Mouse (Mus musculus): ENCODE measurements at regions not wholly inside any gene's neighbourhood (a gene's known extent, or its start where the extent isn't known, plus 50 kb on each side); places are given as distances from the start of the nearest gene placed in this dataset.
"Not testable (repeated sequence)": the region's sequence is repeated elsewhere in the genome, so short reads cannot be mapped to it uniquely, and the experiment has no call there.

GRCm38 (mm10) chr6:3201507-3201906, 197.9 kb downstream of the Samd9l start:
- DNase-seq (ENCODE audit: low spot score in 2 of 2): not testable (repeated sequence)

GRCm38 (mm10) chr6:3201107-3201506, 198.3 kb downstream of the Samd9l start:
- DNase-seq (ENCODE audit: low spot score in 2 of 2): peak in 1 of 2 experiments; percentile 46

GRCm38 (mm10) chr6:3200586-3200985, 198.8 kb downstream of the Samd9l start:
- DNase-seq (ENCODE audit: low spot score in 2 of 2): peak; percentile 85 to 93

GRCm38 (mm10) chr6:3192424-3192820, 206.9 kb downstream of the Samd9l start:
- DNase-seq (ENCODE audit: low spot score in 2 of 2): not testable (repeated sequence)

- DNase-seq (ENCODE audit: low spot score in 2 of 2): peak in 1 of 2 experiments; percentile 17
Observed at GRCm38 (mm10) chr6:3191695-3192423, 207.5 kb downstream of the Samd9l start.

GRCm38 (mm10) chr6:3183819-3184199, 215.6 kb downstream of the Samd9l start:
- DNase-seq (ENCODE audit: low spot score in 2 of 2): peak; percentile 46 to 66

GRCm38 (mm10) chr6:3182889-3183818, 216.2 kb downstream of the Samd9l start:
- DNase-seq (ENCODE audit: low spot score in 2 of 2): peak; percentile 21 to 45

GRCm38 (mm10) chr6:3182424-3182841, 216.9 kb downstream of the Samd9l start:
- DNase-seq (ENCODE audit: low spot score in 2 of 2): not testable (repeated sequence)

GRCm38 (mm10) chr6:3179603-3180348, 219.6 kb downstream of the Samd9l start:
- DNase-seq (ENCODE audit: low spot score in 2 of 2): not testable (repeated sequence)

- DNase-seq (ENCODE audit: low spot score in 2 of 2): not testable (repeated sequence)
Observed at GRCm38 (mm10) chr6:3169479-3169878, 229.9 kb downstream of the Samd9l start.

- not testable (repeated sequence) for DNase-seq (ENCODE audit: low spot score in 2 of 2)
Observed at GRCm38 (mm10) chr6:3166149-3166548, 233.2 kb downstream of the Samd9l start.

GRCm38 (mm10) chr6:3151901-3152300, 247.5 kb downstream of the Samd9l start:
- not testable (repeated sequence) for DNase-seq (ENCODE audit: low spot score in 2 of 2)

- DNase-seq (ENCODE audit: low spot score in 2 of 2): peak in 1 of 2 experiments; percentile 17
Observed at GRCm38 (mm10) chr6:3137823-3138222, 261.5 kb downstream of the Samd9l start.

- not testable (repeated sequence) for DNase-seq (ENCODE audit: low spot score in 2 of 2)
Observed at GRCm38 (mm10) chr6:3133763-3134162, 265.6 kb downstream of the Samd9l start.

- not testable (repeated sequence) for DNase-seq (ENCODE audit: low spot score in 2 of 2)
Observed at GRCm38 (mm10) chr6:3116296-3116695, 283.1 kb downstream of the Samd9l start.

Measured in gastrocnemius, postnatal 4 days (tissue).